Mouse (Mus musculus) liver, embryonic 14.5 days (tissue): ENCODE data around the gene Dcx.

Experiments used
- CTCF ChIP-seq: IDR thresholded peaks from 2 replicates; pipeline ENCODE4 v1.5.1; 2016; ENCODE audit warnings: antibody characterized with exemption, low read depth, control low read depth
- EP300 ChIP-seq: IDR thresholded peaks from 2 replicates; pipeline ENCODE4 v1.6.1; 2016; ENCODE audit warnings: antibody characterized with exemption, low read depth

GRCm38 (mm10) chrX:143827212-143827611 is 105.9 kb downstream of the Dcx start, which contains the start of gene Capn6:
- TF ChIP-seq CTCF = no peak
- no peak for TF ChIP-seq EP300
